Mouse (Mus musculus) brain, embryonic 14.5 days (tissue): Measurements from ENCODE around the gene Bmpr1a.

Experiments used
- CTCF ChIP-seq: fragments of 200-500 bp; IDR thresholded peaks from 2 replicates; pipeline ENCODE4 v1.5.1; 2012; ENCODE audit warnings: inconsistent platforms, mild to moderate bottlenecking, moderate library complexity, borderline replicate concordance; ENCODE audit not compliant: insufficient read depth, insufficient read length; ENCODE audit errors: extremely low read depth
- POLR2A ChIP-seq: fragments of 200-500 bp; IDR thresholded peaks from 2 replicates; pipeline ENCODE4 v1.6.1; 2012; ENCODE audit warnings: mild to moderate bottlenecking, inconsistent platforms, borderline replicate concordance; ENCODE audit not compliant: poor library complexity, insufficient read depth, insufficient read length, severe bottlenecking; ENCODE audit errors: extremely low read depth

DNA sequence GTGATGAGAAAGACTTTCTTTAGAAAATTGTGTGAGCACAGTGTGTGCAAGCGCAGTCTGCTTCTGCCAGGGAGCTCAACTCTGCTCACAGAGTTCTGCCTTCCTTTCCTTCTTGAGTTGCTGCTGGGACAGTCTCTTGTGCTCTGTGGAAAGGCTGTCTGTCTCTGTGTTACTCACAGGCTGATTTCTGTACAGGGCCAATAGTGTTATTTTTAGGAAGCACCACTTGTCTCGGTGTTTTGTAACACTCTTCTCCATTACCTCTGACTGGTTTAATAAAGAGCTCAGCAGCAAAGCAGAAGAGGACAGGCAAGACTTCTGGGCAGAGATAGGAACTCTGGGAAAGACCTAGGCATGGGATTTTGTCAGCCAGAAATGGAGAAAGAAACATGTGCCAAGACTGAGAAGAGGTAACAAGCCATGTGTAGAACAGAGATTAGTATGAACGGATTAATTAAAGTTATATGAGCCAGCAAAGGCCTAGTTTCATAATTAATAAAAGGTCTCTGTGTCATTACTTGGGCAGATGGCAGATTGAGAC is 62.5 kb downstream of the Bmpr1a start:
- TF ChIP-seq CTCF (no peak), POLR2A (no peak)
